Mouse (Mus musculus): Measurements from ENCODE around the gene Abca1.

Gene Abca1

GRCm38 (mm10) chr4:52986266-52986665 lies 173.4 kb downstream of the Abca1 start:
- no peaks in the 10 kb centered on the region for H3K36me3 ChIP-seq (ENCODE audit: insufficient read depth, low read length)

GRCm38 (mm10) chr4:52985216-52985615 lies 174.5 kb downstream of the Abca1 start:
- TF ChIP-seq NANOG (IDR thresholded peaks at IDR 0.05; ENCODE audit: borderline replicate concordance, low read length), result no peak
- peak; percentile 10; the same call in 1 of the 2 replicates for TF ChIP-seq CTCF (conservative IDR thresholded peaks at IDR 0.05; ENCODE audit: low read length)
- H3K27me3 ChIP-seq (ENCODE audit: insufficient read depth, low read length), result no peaks in the 10 kb centered on the region; the same call in 1 of the 2 replicates
- H3K9me3 ChIP-seq (ENCODE audit: low read length), result no peaks in the 10 kb centered on the region
- no peaks in the 10 kb centered on the region for H3K36me3 ChIP-seq (ENCODE audit: insufficient read depth, low read length)
- H3K4me3 ChIP-seq (replicated peaks; ENCODE audit: low read length), result no peak overlapping the region
- peaks cover 11% of the 10 kb centered on the region for H3K4me1 ChIP-seq (replicated peaks; ENCODE audit: low read depth, low read length)

More at GRCm38 (mm10) chr4:52986266-52986665, 173.4 kb downstream of the Abca1 start:
- no peak for TF ChIP-seq POU5F1 (IDR thresholded peaks at IDR 0.05; ENCODE audit: borderline replicate concordance, low read length)
- TF ChIP-seq CTCF (conservative IDR thresholded peaks at IDR 0.05; ENCODE audit: low read length), result no peak
- no peak for TF ChIP-seq NANOG (IDR thresholded peaks at IDR 0.05; ENCODE audit: borderline replicate concordance, low read length)
- Histone ChIP-seq H3K4me3 (replicated peaks; ENCODE audit: low read length) (no peak overlapping the region), H3K27me3 (ENCODE audit: insufficient read depth, low read length) (no peaks in the 10 kb centered on the region; the same call in 1 of the 2 replicates), H3K4me1 (replicated peaks; ENCODE audit: low read depth, low read length) (peaks cover 11% of the 10 kb centered on the region), H3K9me3 (ENCODE audit: low read length) (no peaks in the 10 kb centered on the region)

All from E14TG2a.4 (cell line).